Mouse (Mus musculus) E14TG2a.4 (cell line): ENCODE data around the gene 9230102O04Rik.
A peak's percentile ranks its signal among the peaks of the same experiment; 100 is the strongest.

Source experiments
- H3K27me3 ChIP-seq: 2 replicates; pipeline ENCODE4 v1.6.1; 2014; ENCODE audit warnings: low read length, control low read depth; ENCODE audit not compliant: insufficient read depth
- H3K36me3 ChIP-seq: 2 replicates; pipeline ENCODE4 v1.6.1; 2014; ENCODE audit warnings: low read length, control low read depth; ENCODE audit not compliant: insufficient read depth
- H3K4me1 ChIP-seq: replicated peaks from 2 replicates; pipeline ENCODE4 v1.6.1; 2014; ENCODE audit warnings: low read depth, low read length, control low read depth
- H3K4me3 ChIP-seq: replicated peaks from 2 replicates; pipeline ENCODE4 v1.5.1; 2014; ENCODE audit warnings: mild to moderate bottlenecking, low read length
- H3K9me3 ChIP-seq: 2 replicates; pipeline ENCODE4 v1.6.1; 2014; ENCODE audit warnings: low read length, control low read depth
- CTCF ChIP-seq: conservative IDR thresholded peaks from 2 replicates; pipeline ENCODE4 v1.5.1; 2014; ENCODE audit warnings: low read length
- NANOG ChIP-seq: IDR thresholded peaks from 2 replicates; pipeline ENCODE4 v1.6.1; 2014; ENCODE audit warnings: borderline replicate concordance, low read length, mixed read lengths
- POU5F1 ChIP-seq: IDR thresholded peaks from 2 replicates; pipeline ENCODE4 v1.6.1; 2014; ENCODE audit warnings: low read length, borderline replicate concordance

The 9230102O04Rik gene

GRCm38 (mm10) chr2:9897846-9898245, 8.5 kb upstream of the 9230102O04Rik start:
- Histone ChIP-seq H3K4me1 (peaks cover 49% of the 10 kb centered on the region), H3K9me3 (no peaks in the 10 kb centered on the region), H3K4me3 (no peak overlapping the region), H3K36me3 (no peaks in the 10 kb centered on the region), H3K27me3 (peaks cover 70% of the 10 kb centered on the region)
- TF ChIP-seq POU5F1 (no peak), NANOG (peak; percentile 10; the same call in 1 of the 2 replicates), CTCF (no peak)

GRCm38 (mm10) chr2:9896097-9896770, 6.9 kb upstream of the 9230102O04Rik start:
- Histone ChIP-seq H3K4me3 (peak overlapping the region; percentile 54), H3K9me3 (no peaks in the 10 kb centered on the region), H3K36me3 (no peaks in the 10 kb centered on the region), H3K4me1 (peaks cover 49% of the 10 kb centered on the region), H3K27me3 (peaks cover 81% of the 10 kb centered on the region)
- TF ChIP-seq CTCF (no peak), POU5F1 (no peak), NANOG (no peak)

GRCm38 (mm10) chr2:9894836-9895593, 5.7 kb upstream of the 9230102O04Rik start:
- H3K4me3 ChIP-seq: 0 out of 2 replicates have a peak overlapping the region, but pooled peaks have one; percentile 54
- TF ChIP-seq CTCF: no peak
- TF ChIP-seq POU5F1: no peak
- TF ChIP-seq NANOG: no peak
- H3K27me3 ChIP-seq: peaks cover 93% of the 10 kb centered on the region
- no peaks in the 10 kb centered on the region for H3K9me3 ChIP-seq
- no peaks in the 10 kb centered on the region for H3K36me3 ChIP-seq
- H3K4me1 ChIP-seq: peaks cover 49% of the 10 kb centered on the region

DNA sequence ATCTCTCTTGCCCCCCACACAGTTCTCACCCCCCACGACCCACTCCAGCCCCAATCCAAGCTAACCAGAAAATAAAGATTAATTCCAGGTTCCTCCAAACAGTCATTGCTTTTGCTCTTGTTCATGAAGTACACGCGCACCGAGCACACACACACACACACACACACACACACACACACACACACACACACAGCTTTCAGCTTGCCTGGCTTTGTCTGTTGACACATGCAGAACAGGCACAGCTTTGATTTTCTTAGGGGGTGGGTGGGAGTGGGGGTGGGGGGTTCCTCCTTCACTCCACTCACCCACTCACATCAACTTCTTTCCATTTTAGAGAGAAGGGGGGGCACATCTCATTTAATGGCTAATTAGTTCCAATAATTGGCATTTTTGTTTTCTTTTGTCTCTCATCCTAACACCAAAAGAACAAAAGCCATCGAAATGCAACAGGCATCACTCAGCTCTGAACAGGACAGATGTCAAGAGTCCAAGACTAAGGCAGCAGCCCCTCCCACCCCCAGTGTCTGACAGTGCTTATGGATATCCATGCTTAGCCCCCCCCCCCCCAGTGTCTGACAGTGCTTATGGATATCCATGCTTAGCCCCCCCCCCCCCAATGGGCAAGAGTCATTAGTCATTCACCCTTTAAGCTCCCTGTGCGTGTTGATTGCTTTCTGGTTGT, 4.1 kb upstream of the 9230102O04Rik start:
- H3K9me3 ChIP-seq: no peaks in the 10 kb centered on the region
- no peaks in the 10 kb centered on the region for H3K36me3 ChIP-seq
- no peak overlapping the region for H3K4me3 ChIP-seq
- H3K4me1 ChIP-seq: peaks cover 50% of the 10 kb centered on the region
- TF ChIP-seq NANOG (no peak), CTCF (no peak), POU5F1 (no peak)
- peaks cover 94% of the 10 kb centered on the region for H3K27me3 ChIP-seq

DNA sequence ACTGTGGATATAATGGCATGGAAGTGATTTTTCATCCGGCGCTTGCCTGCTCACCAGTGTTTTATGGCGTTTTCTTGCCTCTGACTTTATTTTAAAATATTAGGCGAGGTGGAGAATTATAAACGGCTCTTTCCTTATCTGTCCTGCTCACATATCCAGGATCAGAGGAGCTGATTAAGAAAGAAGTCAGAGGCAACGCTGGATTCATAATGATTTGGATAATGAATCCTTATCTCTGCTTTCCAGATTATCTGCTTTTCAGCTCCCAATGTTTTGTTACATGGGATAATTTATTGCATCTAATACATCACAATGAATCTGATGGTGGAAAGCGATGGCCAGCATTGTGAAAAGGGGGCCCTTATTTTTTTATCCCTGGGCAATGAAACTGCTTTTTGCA, 3.2 kb upstream of the 9230102O04Rik start:
- Histone ChIP-seq H3K27me3 (peaks cover 96% of the 10 kb centered on the region), H3K4me1 (peaks cover 47% of the 10 kb centered on the region), H3K4me3 (no peak overlapping the region), H3K36me3 (no peaks in the 10 kb centered on the region), H3K9me3 (no peaks in the 10 kb centered on the region)
- no peak for TF ChIP-seq NANOG
- no peak for TF ChIP-seq POU5F1
- no peak for TF ChIP-seq CTCF

- H3K4me1 ChIP-seq: peaks cover 35% of the 10 kb centered on the region
- H3K4me3 ChIP-seq: no peak overlapping the region
- H3K27me3 ChIP-seq: peaks cover 96% of the 10 kb centered on the region
- no peaks in the 10 kb centered on the region for H3K36me3 ChIP-seq
- TF ChIP-seq NANOG (no peak), POU5F1 (no peak), CTCF (no peak)
- no peaks in the 10 kb centered on the region for H3K9me3 ChIP-seq
Observed at GRCm38 (mm10) chr2:9890906-9891305, 1.6 kb upstream of the 9230102O04Rik start.

DNA sequence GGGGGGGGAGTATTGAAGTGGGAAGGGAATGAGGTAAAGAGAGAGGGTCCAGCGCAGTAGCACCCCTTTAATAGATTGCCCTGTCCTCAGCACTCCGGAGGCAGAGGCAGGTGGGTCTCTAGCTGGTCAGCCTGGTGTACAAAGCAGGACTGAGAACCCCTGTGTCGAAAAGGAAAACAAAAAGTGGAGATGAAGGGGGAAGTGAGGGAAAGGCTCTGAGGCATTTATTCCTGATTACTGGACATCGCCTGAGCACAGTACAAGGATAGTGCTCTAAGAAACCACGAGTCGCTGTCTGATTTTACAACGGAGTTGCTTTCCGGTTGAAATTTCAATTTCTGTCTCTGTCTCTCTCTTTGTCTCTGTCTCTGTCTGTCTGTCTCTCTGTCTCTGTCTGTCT, 911 bp upstream of the 9230102O04Rik start:
- H3K27me3 ChIP-seq: peaks cover 96% of the 10 kb centered on the region
- no peak for TF ChIP-seq NANOG
- no peak for TF ChIP-seq CTCF
- TF ChIP-seq POU5F1: no peak
- H3K9me3 ChIP-seq: no peaks in the 10 kb centered on the region
- no peaks in the 10 kb centered on the region for H3K36me3 ChIP-seq
- H3K4me1 ChIP-seq: peaks cover 31% of the 10 kb centered on the region
- no peak overlapping the region for H3K4me3 ChIP-seq

GRCm38 (mm10) chr2:9889651-9890183, 377 bp upstream of the 9230102O04Rik start, which contains the start of gene Gata3:
Gene Gata3, minus strand, starts transcription at chr2:9890034.
- Histone ChIP-seq H3K4me3 (peak within 1 kb of the TSS; percentile 73), H3K4me1 (peaks cover 31% of the 10 kb centered on the region), H3K36me3 (no peaks in the 10 kb centered on the region), H3K9me3 (no peaks in the 10 kb centered on the region), H3K27me3 (peaks cover 96% of the 10 kb centered on the region)
- no peak for TF ChIP-seq CTCF
- TF ChIP-seq POU5F1: no peak
- TF ChIP-seq NANOG: no peak
